7 mouse cellular contexts compared by ENCODE assay signal in the genomic region with DNA sequence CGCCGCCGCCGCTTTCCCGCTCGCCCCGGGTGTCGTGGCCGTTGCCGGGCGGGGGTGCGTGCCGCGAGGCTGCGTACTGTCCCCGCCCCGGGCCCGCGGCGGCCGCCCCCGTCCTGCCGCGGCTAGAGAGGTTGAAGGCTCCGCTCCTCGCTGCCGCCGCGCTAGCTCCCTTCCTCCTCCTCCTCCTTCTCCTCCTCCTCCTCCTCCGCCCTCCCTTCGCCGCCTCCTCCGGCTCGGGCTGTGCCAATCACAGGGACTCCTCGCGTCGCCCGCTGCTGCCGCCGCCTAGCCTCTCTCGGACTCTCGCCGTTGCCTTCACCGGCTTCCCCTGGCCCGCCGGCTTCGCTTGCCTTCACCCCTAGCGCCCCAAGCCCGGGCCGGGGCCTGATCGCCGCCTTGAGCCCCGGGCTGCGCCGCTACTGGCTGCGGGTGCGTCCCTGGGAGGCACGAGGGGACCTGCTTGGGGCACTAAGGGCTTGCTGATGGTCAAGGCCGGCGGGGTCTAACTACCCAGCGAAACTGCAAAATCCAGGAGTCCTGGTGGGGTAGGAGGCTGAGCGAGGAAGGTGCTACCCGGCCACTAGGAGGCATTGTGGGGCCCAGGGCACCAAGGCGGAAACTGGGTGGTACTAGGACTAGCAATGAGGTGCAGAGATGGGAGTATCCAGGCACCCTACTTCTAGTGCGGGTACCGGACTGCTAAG. TPM values are rescaled to one million over a fixed set of nuclear protein-coding genes. Genes with fewer than 3 reads are reported as not detected.
DNase-seq lines count a peak whose midpoint lies in the region; ATAC-seq and TF ChIP-seq lines count a peak whose summit lies in the region.

A gene (minus strand): TSS at position 173 of the 704 bp plus-strand sequence.

- H3K9ac ChIP-seq in embryonic facial prominence, embryonic 14.5 days (ENCODE audit: low read depth, low read length) = peak within 1 kb of the TSS; percentile 78
- H3K9ac ChIP-seq in kidney, embryonic 15.5 days = peak within 1 kb of the TSS; percentile 79
- H3K9ac ChIP-seq in limb, embryonic 15.5 days = peak within 1 kb of the TSS; percentile 56
- peak within 1 kb of the TSS; percentile 87 for H3K9ac ChIP-seq in midbrain, postnatal 0 days (replicated peaks; ENCODE audit: low read length, poor library complexity, severe bottlenecking)

- no peaks in the 10 kb centered on the region for H3K36me3 ChIP-seq in embryonic facial prominence, embryonic 14.5 days (ENCODE audit: control insufficient read depth, insufficient read depth, low read length)
- H3K36me3 ChIP-seq in heart, embryonic 10.5 days = no peaks in the 10 kb centered on the region
- H3K36me3 ChIP-seq in kidney, embryonic 15.5 days = no peaks in the 10 kb centered on the region
- H3K36me3 ChIP-seq in limb, embryonic 15.5 days = no peaks in the 10 kb centered on the region
- H3K36me3 ChIP-seq in midbrain, postnatal 0 days (ENCODE audit: insufficient read depth, low read length) = no peaks in the 10 kb centered on the region

- H3K9me3 ChIP-seq in embryonic facial prominence, embryonic 14.5 days (ENCODE audit: control insufficient read depth, low read length) = no peaks in the 10 kb centered on the region
- H3K9me3 ChIP-seq in heart, embryonic 10.5 days = no peaks in the 10 kb centered on the region
- no peaks in the 10 kb centered on the region for H3K9me3 ChIP-seq in kidney, embryonic 15.5 days (replicated peaks)
- H3K9me3 ChIP-seq in limb, embryonic 15.5 days = no peaks in the 10 kb centered on the region
- no peaks in the 10 kb centered on the region for H3K9me3 ChIP-seq in midbrain, postnatal 0 days (ENCODE audit: low read length)

- H3K4me3 ChIP-seq in embryonic facial prominence, embryonic 14.5 days (ENCODE audit: low read depth, low read length) = peak within 1 kb of the TSS; percentile 74
- peak within 1 kb of the TSS; percentile 84 for H3K4me3 ChIP-seq in heart, embryonic 10.5 days
- peak within 1 kb of the TSS; percentile 82 for H3K4me3 ChIP-seq in kidney, embryonic 15.5 days (replicated peaks)
- peak within 1 kb of the TSS; percentile 72 for H3K4me3 ChIP-seq in limb, embryonic 15.5 days
- peak within 1 kb of the TSS; percentile 79 for H3K4me3 ChIP-seq in midbrain, postnatal 0 days (ENCODE audit: low read depth, low read length)

- 2% methylated on average over 35 of the region's 66 CpGs for WGBS in embryonic facial prominence, embryonic 14.5 days
- WGBS in heart, embryonic 10.5 days = 2% methylated on average over 56 of the region's 66 CpGs
- 1% methylated on average over 60 of the region's 66 CpGs for WGBS in kidney, embryonic 15.5 days
- under 1% methylated on average over 60 of the region's 66 CpGs for WGBS in limb, embryonic 15.5 days
- 2% methylated on average over 49 of the region's 66 CpGs for WGBS in midbrain, postnatal 0 days

- peak; percentile 26 to 35 for DNase-seq in adrenal gland, postnatal 4 days (ENCODE audit: low spot score in 2 of 2)
- peak; percentile 81 for DNase-seq in embryonic facial prominence, embryonic 14.5 days (ENCODE audit: low spot score)
- DNase-seq in heart, embryonic 10.5 days (ENCODE audit: low spot score) = peak; percentile 85
- peak; percentile 74 for DNase-seq in midbrain, postnatal 0 days (ENCODE audit: low spot score)
- peak; percentile 22 to 29 for DNase-seq in spleen, postnatal 14 days (ENCODE audit: low spot score in 2 of 2)

- H3K4me2 ChIP-seq in embryonic facial prominence, embryonic 14.5 days (ENCODE audit: low read depth, low read length) = peak within 1 kb of the TSS; percentile 97
- peak within 1 kb of the TSS; percentile 94 for H3K4me2 ChIP-seq in kidney, embryonic 15.5 days
- H3K4me2 ChIP-seq in limb, embryonic 15.5 days = peak within 1 kb of the TSS; percentile 95
- H3K4me2 ChIP-seq in midbrain, postnatal 0 days (ENCODE audit: low read depth, low read length, poor library complexity, severe bottlenecking) = peak within 1 kb of the TSS; percentile 77

- H3K27me3 ChIP-seq in embryonic facial prominence, embryonic 14.5 days (replicated peaks; ENCODE audit: control insufficient read depth, insufficient read depth, low read length) = peaks cover 11% of the 10 kb centered on the region; the same call in 1 of the 2 replicates
- H3K27me3 ChIP-seq in heart, embryonic 10.5 days (ENCODE audit: insufficient read depth, poor library complexity, severe bottlenecking) = peaks cover 27% of the 10 kb centered on the region
- H3K27me3 ChIP-seq in kidney, embryonic 15.5 days = peaks cover 16% of the 10 kb centered on the region
- peaks cover 20% of the 10 kb centered on the region for H3K27me3 ChIP-seq in limb, embryonic 15.5 days
- no peaks in the 10 kb centered on the region for H3K27me3 ChIP-seq in midbrain, postnatal 0 days (ENCODE audit: insufficient read depth, low read length)

- TF ChIP-seq CTCF in midbrain, postnatal 0 days (IDR thresholded peaks at IDR 0.05) = peak; percentile 70

- H3K27ac ChIP-seq in embryonic facial prominence, embryonic 14.5 days (replicated peaks; ENCODE audit: low read depth, low read length) = peak within 1 kb of the TSS; percentile 65
- peak within 1 kb of the TSS; percentile 95 for H3K27ac ChIP-seq in heart, embryonic 10.5 days
- H3K27ac ChIP-seq in kidney, embryonic 15.5 days = peak within 1 kb of the TSS; percentile 80
- peak within 1 kb of the TSS; percentile 75 for H3K27ac ChIP-seq in limb, embryonic 15.5 days
- H3K27ac ChIP-seq in midbrain, postnatal 0 days (ENCODE audit: low read depth, low read length) = peak within 1 kb of the TSS; percentile 95

- peak; percentile 86 for ATAC-seq in embryonic facial prominence, embryonic 14.5 days (ENCODE audit: low read depth)
- peak; percentile 84 for ATAC-seq in kidney, embryonic 15.5 days (replicated peaks; ENCODE audit: low FRiP score)
- ATAC-seq in limb, embryonic 15.5 days (ENCODE audit: insufficient number of reproducible peaks, low FRiP score, low TSS enrichment, low read depth) = peak; percentile 52; the same call in 1 of the 2 replicates
- ATAC-seq in midbrain, postnatal 0 days (ENCODE audit: low FRiP score) = peak; percentile 82

- H3K4me1 ChIP-seq in embryonic facial prominence, embryonic 14.5 days (ENCODE audit: control insufficient read depth, insufficient read depth, low read length) = peaks cover 6% of the 10 kb centered on the region; the same call in 1 of the 2 replicates
- H3K4me1 ChIP-seq in heart, embryonic 10.5 days = peaks cover 42% of the 10 kb centered on the region
- H3K4me1 ChIP-seq in kidney, embryonic 15.5 days = peaks cover 50% of the 10 kb centered on the region
- H3K4me1 ChIP-seq in limb, embryonic 15.5 days = peaks cover 22% of the 10 kb centered on the region
- H3K4me1 ChIP-seq in midbrain, postnatal 0 days (ENCODE audit: insufficient read depth, low read length) = peaks cover 16% of the 10 kb centered on the region; the same call in 1 of the 2 replicates

RNA-seq across cellular contexts. Expression of the gene that starts here (rescaled TPM):
- total RNA-seq in adrenal gland, postnatal 4 days (2021) = 10 to 100 TPM; 29.4 to 37.4 TPM
- 13.4 and 13.9 TPM in 2 replicates for polyA plus RNA-seq in embryonic facial prominence, embryonic 14.5 days (2014; fragmentation: Nextera tagmentation; extraction: Ambion mirVana)
- 26.9 and 36.7 TPM in 2 replicates for polyA plus RNA-seq in heart, embryonic 10.5 days (2016; fragmentation: Nextera tagmentation; extraction: Ambion mirVana)
- polyA plus RNA-seq in kidney, embryonic 15.5 days (2015; fragmentation: Nextera tagmentation; extraction: Ambion mirVana) = 21.7 and 22.0 TPM in 2 replicates
- polyA plus RNA-seq in limb, embryonic 15.5 days (2015; fragmentation: Nextera tagmentation; extraction: Ambion mirVana) = 19.1 and 20.3 TPM in 2 replicates
- 32.7 and 39.2 TPM in 2 replicates for total RNA-seq in midbrain, postnatal 0 days (2014; rRNA removed)
- polyA plus RNA-seq in midbrain, postnatal 0 days (2015; fragmentation: Nextera tagmentation; extraction: Ambion mirVana) = 21.8 and 23.4 TPM in 2 replicates

Comparison
In these comparisons a context has a peak if more than half of its experiments do, and no peak if none do; other contexts are left out.
1. Peak in every context shown above with its lines: DNase-seq, ATAC-seq, H3K4me3 ChIP-seq and H3K27ac ChIP-seq.
2. DNase-seq: peak in every context shown above with its lines; median percentile 85 in heart, embryonic 10.5 days; 81 in embryonic facial prominence, embryonic 14.5 days; 74 in midbrain, postnatal 0 days; 30 in adrenal gland, postnatal 4 days; 26 in spleen, postnatal 14 days.